Mouse (Mus musculus): ENCODE results near the gene Klf13.

GRCm38 (mm10) chr7:63929080-63929479 is 9.6 kb downstream of the Klf13 start:
- TF ChIP-seq USF1 (IDR thresholded peaks at IDR 0.05; ENCODE audit: low read depth) (no peak), MYOG (IDR thresholded peaks at IDR 0.05; ENCODE audit: control insufficient read depth, extremely low read depth, insufficient read length) (no peak), CTCF (IDR thresholded peaks at IDR 0.05; ENCODE audit: control insufficient read depth, insufficient read depth, insufficient read length) (no peak), CEBPB (IDR thresholded peaks at IDR 0.05; ENCODE audit: low read depth) (no peak), MYOD1 (IDR thresholded peaks at IDR 0.05; ENCODE audit: control insufficient read depth, insufficient read length, low read depth) (no peak)
